Mouse (Mus musculus): ENCODE measurements around the gene Asah2.

DNA sequence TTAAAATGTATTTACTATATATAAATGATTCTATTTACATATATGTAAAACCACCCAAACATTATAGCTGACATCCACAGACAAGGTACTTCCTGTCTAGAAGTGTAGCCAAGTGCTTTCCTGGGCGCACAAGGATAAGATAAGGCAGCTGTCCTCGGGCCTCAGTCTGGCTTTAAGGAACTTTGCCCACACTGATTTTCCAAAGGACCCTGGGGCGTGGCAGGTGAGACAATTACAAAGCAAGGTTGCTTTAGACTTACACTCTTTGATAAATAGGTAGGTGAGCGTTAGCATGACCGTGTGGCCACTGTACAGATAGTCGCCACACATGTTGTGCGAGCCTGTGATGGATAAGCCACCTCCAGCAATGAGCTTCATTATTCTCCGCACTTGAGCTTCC is 21.3 kb upstream of the Asah2 start:
- TF ChIP-seq CTCF (IDR thresholded peaks at IDR 0.05; ENCODE audit: low read depth), result no peak
- TF ChIP-seq EP300 (IDR thresholded peaks at IDR 0.05; ENCODE audit: low read depth), result no peak

All from heart, postnatal 0 days (tissue).